Mouse (Mus musculus): ENCODE measurements around the gene Dmap1.

The Dmap1 gene

GRCm38 (mm10) chr4:117655500-117655863 lies 26.6 kb downstream of the Dmap1 start:
- DNase-seq (ENCODE audit: low read depth, low spot score), result no peak

DNA sequence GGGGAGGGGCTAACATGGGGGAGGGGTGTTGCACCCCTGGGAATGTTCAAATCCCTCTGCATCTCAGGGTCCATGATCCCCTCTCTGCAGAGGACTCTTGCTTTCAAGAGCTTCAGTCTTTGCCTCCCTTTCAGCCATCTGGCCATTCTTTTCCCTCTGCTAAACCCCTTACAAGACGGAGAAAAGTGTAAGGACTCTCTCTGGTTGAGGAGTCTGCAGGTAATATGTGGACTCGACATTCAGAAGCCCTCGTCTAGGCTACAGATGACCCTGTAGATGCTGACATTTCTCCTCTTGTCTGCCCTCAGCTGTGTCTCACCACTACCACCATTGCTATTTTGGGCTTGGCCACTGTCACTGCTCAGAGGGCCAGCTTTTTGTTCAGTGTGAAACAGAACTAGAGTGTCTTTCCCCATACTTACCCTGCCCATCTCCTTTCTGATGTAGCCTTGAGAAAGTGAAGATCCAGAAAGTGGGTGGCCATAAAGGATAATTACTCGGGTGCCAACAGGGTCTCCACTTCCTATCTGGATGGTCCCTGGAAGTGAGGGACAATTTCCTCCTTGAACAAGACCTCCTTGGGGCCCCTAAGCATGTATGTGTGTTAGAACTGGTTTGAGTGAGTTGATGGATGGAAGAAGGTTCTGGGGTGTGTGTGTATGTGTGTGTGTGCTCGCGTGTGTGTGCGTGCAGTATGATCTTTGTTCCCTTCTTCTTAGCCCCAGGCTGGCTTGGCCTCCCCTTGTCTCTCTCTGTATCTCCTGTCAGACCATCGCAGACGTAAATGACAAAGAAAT lies 27.2 kb downstream of the Dmap1 start:
- no peak for DNase-seq (ENCODE audit: low read depth, low spot score)

- no peak for DNase-seq (ENCODE audit: low read depth, low spot score)
Observed at GRCm38 (mm10) chr4:117654016-117654702, 27.9 kb downstream of the Dmap1 start.

- no peak for DNase-seq (ENCODE audit: low read depth, low spot score)
Observed at GRCm38 (mm10) chr4:117652727-117653126, 29.3 kb downstream of the Dmap1 start.

DNA sequence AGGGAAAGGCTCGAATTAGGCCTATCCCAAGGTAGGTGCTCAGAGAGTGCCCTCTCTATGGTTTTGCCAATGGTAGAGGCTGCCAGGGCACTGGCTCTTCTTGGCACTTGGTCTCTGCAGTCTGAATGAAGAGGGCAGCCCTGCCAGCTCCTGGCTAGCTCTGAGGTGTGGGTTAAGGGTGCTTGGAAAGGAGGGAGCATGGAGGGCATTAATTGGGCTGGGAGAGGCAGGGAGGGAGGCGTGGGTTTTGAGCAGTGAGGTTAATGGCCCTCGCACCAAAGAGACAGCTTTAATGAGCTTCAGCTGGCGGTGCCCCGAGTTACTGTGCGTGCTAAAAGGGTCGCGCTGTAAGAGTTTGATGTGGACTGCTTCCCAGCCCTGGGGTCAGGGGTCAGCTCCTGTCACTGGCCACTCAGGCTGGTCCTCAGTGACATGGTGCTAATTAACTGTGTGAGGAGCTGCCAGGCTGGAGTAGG lies 30.4 kb downstream of the Dmap1 start:
- no peak for DNase-seq (ENCODE audit: low read depth, low spot score)

- DNase-seq (ENCODE audit: low read depth, low spot score), result no peak
Observed at GRCm38 (mm10) chr4:117646926-117647755, 34.9 kb downstream of the Dmap1 start.

GRCm38 (mm10) chr4:117646496-117646895 lies 35.6 kb downstream of the Dmap1 start:
- DNase-seq (ENCODE audit: low read depth, low spot score), result no peak

DNA sequence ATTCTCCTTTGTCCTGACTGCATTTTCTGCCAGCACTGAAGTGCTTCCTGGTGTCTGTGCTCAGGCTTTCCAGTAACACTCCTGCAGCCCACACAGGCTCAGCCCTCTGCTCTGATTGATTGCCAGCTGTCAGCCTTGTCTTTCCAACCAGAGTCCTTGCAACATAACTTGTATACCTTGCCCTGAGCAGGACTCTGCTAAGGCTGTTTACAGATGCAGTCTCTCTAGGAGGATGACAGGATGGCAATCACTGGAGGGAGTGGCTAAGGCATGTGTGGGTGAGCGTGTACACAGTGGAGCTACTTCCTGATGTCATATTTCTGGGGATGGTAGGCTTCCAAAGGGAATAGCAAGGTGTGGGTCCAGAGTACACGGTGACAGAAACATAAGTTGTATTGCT lies 36.2 kb downstream of the Dmap1 start:
- no peak for DNase-seq (ENCODE audit: low read depth, low spot score)

DNA sequence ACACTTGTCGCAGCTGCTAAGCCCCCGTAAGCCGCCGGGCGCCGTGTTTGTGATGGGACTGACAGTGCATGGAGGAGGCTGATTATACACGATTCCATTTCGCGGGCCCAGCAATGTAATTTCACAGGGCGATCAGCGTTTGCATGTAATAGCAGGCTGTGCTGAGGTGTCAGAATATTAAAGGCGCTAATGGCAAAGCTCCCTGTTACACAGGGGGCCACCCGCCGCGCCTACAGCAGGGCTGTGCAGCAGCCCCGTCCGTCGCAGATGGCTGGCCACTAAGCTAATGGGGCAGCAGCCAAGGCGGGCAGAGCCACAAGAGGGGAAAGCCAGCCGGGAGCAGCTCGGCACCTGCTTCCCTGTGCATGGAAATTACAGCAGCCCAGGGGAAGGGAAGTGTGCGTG lies 37.0 kb downstream of the Dmap1 start:
- DNase-seq (ENCODE audit: low read depth, low spot score), result no peak

GRCm38 (mm10) chr4:117641804-117642203 lies 40.3 kb downstream of the Dmap1 start:
- DNase-seq (ENCODE audit: low read depth, low spot score), result no peak

GRCm38 (mm10) chr4:117640925-117641703 lies 41.0 kb downstream of the Dmap1 start:
- no peak for DNase-seq (ENCODE audit: low read depth, low spot score)

- no peak for DNase-seq (ENCODE audit: low read depth, low spot score)
Observed at GRCm38 (mm10) chr4:117636891-117637613, 45.0 kb downstream of the Dmap1 start.

- DNase-seq (ENCODE audit: low read depth, low spot score), result no peak
Observed at GRCm38 (mm10) chr4:117636152-117636551, 45.9 kb downstream of the Dmap1 start.

DNA sequence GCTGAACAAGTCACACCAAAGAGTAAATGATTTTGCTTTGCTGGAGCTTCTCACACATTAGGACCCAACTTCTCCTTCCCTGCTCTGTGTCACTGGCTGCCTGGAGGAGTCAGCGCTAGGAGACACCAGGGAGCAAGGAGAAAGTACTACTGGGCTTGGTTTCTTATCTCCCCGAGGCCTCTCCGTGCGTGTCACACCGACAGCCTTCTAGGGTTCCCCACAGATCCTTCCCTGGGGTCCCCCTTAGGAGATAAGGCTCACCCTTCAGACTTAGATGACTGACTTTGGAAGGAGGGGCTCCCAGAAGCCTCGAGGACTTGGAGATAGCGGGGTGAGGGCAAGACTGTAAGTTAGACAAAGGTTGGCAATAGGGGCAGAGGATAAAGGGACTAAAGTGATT lies 47.4 kb downstream of the Dmap1 start:
- DNase-seq (ENCODE audit: low read depth, low spot score), result no peak

DNA sequence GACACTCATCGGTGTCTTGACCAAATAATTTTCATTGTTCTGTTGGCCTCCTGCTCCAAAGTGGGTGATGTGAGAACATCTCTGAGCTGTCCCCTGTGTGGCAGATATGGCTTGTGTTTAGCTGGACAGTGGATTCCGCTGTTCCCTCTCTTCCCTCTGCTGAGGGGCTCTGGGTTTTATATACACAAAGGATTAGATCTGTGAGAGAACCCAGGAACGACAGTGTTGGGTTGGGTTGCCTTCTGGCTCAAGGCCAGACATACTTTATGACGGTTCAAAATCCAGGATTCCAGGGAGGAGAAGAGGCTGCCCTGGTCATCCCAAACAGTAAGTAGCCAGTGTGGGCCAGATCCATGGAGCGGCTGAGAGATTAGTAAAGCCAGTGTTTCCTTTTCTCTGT lies 48.5 kb downstream of the Dmap1 start:
- no peak for DNase-seq (ENCODE audit: low read depth, low spot score)

GRCm38 (mm10) chr4:117630053-117630670 lies 51.9 kb downstream of the Dmap1 start:
- DNase-seq (ENCODE audit: low read depth, low spot score), result no peak

DNA sequence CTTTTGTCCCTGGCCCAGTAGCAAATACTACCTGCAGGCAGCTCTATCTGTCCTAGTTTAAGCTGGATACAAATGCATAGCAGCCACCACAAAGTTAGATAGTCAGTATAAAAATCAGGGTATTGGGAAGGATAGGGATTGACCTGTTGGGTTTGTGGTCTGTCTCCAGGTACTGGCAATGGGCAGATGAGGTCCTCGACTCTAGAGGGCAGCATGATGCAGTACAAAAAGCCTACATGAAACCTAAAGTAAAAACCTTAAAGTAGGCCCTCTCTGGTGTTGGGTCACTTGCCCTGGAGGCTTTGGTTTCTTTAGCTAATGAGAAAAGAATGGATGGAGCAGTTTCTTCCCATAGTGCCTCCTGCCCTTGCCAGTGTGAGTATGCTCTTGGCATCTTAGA lies 53.6 kb downstream of the Dmap1 start:
- no peak for DNase-seq (ENCODE audit: low read depth, low spot score)
